Mouse (Mus musculus) mammary gland, adult 2 months (tissue): ENCODE measurements around the gene Gimap5. TPM values are rescaled to one million over a fixed set of nuclear protein-coding genes. Genes with fewer than 3 reads are reported as not detected.

ENCODE experiments used
- polyA plus RNA-seq: library from polyadenylated mRNA; depleted of rRNA; stranded (reverse); fragments of >200 nt; gene quantifications from 2 replicates; pipeline ENCODE4 v1.2.3, GENCODE M21; 2012; ENCODE audit warnings: low replicate concordance; rRNA removed

Gene Gimap5
- polyA plus RNA-seq: 27.6 and 43.3 TPM in 2 replicates

DNA sequence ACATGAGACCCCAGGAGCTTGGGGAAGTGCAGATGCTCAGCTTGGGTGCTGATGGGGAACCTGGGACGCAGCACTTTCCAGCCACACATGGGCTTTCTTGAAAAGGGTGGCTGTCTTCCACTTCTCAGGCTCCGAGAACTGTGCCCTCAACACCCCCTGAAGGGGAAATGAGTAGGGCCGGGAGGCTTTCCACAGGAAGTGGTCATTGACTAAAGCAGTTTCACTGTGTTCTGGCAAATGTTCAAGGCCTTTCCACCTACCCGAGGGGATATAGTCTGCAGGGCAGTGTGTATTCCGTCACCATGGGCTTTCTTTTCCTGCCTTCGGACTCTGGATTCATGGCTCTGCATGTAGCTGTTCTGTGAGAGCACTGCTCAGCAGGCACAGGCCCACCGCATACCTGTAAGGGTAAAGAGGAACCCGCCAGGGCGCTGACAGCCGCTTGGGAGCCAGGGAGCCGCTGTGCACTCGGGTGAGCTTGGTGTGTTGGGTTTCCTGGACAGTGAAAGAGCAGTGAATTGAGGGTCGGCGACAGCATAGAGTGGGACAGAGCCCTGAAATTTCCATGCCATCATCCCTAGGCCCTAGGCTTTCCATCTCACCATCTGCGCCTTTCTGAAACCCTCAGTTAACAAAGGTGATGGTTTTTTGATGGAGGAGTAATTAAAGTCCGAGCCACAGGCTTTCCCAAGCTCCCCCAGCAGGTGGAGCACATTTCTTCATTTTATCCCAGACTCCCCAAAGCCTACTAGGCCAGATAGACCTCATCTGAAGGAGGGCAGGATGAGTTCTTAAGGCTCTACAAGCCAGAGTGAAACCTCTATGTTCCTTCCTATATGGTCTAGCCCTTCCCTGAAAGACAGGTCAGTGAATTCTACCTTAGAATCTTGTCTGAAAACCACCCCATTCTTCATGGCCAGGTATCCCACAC lies at the start of gene Gimap5:
Gimap5 (plus strand) TSS at position 239 of the 931 bp plus-strand sequence.

DNA sequence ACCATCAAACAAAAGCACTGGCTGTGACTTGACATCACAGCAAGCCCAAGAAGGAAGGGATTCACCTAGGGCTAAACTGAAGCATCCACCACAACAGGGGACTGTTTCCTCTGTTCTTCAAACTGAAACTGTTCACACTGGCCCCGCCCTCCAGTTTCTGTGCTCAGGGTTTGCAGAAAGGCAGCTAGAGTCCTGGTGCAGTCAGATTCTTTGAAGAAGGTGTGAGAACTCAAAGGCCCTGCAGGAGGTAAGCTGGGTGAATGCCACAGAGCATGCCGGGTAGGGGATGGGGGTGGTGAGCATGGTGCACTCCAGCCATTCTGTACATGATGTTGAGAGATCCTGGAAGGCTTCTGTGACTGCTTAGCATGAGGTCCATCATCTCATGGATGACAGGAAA lies 27.5 kb upstream of the Gimap5 start, which contains the start of the genes Gm28053 and Gimap7:
Gm28053 (plus strand) TSS at position 153 of the 400 bp plus-strand sequence.
Gimap7 (plus strand) TSS at position 167 of the 400 bp plus-strand sequence.

GRCm38 (mm10) chr6:48738961-48739779 lies 6.8 kb upstream of the Gimap5 start, which contains the start of gene Gimap1:
Gene Gimap1 (plus strand): TSS chr6:48739054.

GRCm38 (mm10) chr6:48770696-48771095 lies 24.7 kb downstream of the Gimap5 start, which contains the start of gene Gimap3:
Gene Gimap3 (minus strand): TSS chr6:48770851.

Other genes with a start within 250 kb of the Gimap5 start
- gene Atp6v0e2, start 208.6 kb upstream of the Gimap5 start, polyA plus RNA-seq: 14.1 and 44.0 TPM in 2 replicates
- gene Lrrc61, start 191.4 kb upstream of the Gimap5 start, polyA plus RNA-seq: 28.4 and 37.2 TPM in 2 replicates
- 141 and 205 TPM in 2 replicates for gene Rarres2, start 173.4 kb upstream of the Gimap5 start, polyA plus RNA-seq
- not detected in 2 replicates for gene Gm45021, start 156.6 kb upstream of the Gimap5 start, polyA plus RNA-seq
- 44.0 and 69.3 TPM in 2 replicates for gene Repin1, start 152.3 kb upstream of the Gimap5 start, polyA plus RNA-seq
- gene Gm44965, start 152.3 kb upstream of the Gimap5 start, polyA plus RNA-seq: not detected in 2 replicates
- 5.5 and 9.2 TPM in 2 replicates for gene Zfp775, start 144.1 kb upstream of the Gimap5 start, polyA plus RNA-seq
- gene AI854703, start 119.4 kb upstream of the Gimap5 start, polyA plus RNA-seq: 2.3 and 2.6 TPM in 2 replicates
- 9.5 and 11.9 TPM in 2 replicates for gene Gimap8, start 99.0 kb upstream of the Gimap5 start, polyA plus RNA-seq
- gene Gimap9, start 70.1 kb upstream of the Gimap5 start, polyA plus RNA-seq: 4.7 and 7.4 TPM in 2 replicates
- 45.9 and 83.2 TPM in 2 replicates for gene Gimap4, start 61.6 kb upstream of the Gimap5 start, polyA plus RNA-seq
- gene Gimap6, start 38.0 kb upstream of the Gimap5 start, polyA plus RNA-seq: 23.4 and 35.8 TPM in 2 replicates
- 0.29 TPM in 1 of 2 replicates, not detected in the other for gene Gm28053, start 27.6 kb upstream of the Gimap5 start, polyA plus RNA-seq
- 2.8 and 3.2 TPM in 2 replicates for gene Gimap7, start 27.6 kb upstream of the Gimap5 start, polyA plus RNA-seq
- gene Gimap1, start 7.1 kb upstream of the Gimap5 start, polyA plus RNA-seq: 14.8 and 53.3 TPM in 2 replicates
- gene Gimap3, start 24.7 kb downstream of the Gimap5 start, polyA plus RNA-seq: 61.7 and 68.3 TPM in 2 replicates
- 117 and 142 TPM in 2 replicates for gene Tmem176a, start 94.7 kb downstream of the Gimap5 start, polyA plus RNA-seq
- 317 and 511 TPM in 2 replicates for gene Tmem176b, start 95.3 kb downstream of the Gimap5 start, polyA plus RNA-seq
- 14.6 and 18.5 TPM in 2 replicates for gene Aoc1, start 126.7 kb downstream of the Gimap5 start, polyA plus RNA-seq
- gene 1600015I10Rik, start 183.7 kb downstream of the Gimap5 start, polyA plus RNA-seq: 0.06 and 0.08 TPM in 2 replicates
- gene Doxl2, start 228.8 kb downstream of the Gimap5 start, polyA plus RNA-seq: not detected in 2 replicates
- not detected in 2 replicates for gene Svs1, start 240.7 kb downstream of the Gimap5 start, polyA plus RNA-seq